Mouse (Mus musculus): Measurements from ENCODE around the gene Arvcf.

DNA sequence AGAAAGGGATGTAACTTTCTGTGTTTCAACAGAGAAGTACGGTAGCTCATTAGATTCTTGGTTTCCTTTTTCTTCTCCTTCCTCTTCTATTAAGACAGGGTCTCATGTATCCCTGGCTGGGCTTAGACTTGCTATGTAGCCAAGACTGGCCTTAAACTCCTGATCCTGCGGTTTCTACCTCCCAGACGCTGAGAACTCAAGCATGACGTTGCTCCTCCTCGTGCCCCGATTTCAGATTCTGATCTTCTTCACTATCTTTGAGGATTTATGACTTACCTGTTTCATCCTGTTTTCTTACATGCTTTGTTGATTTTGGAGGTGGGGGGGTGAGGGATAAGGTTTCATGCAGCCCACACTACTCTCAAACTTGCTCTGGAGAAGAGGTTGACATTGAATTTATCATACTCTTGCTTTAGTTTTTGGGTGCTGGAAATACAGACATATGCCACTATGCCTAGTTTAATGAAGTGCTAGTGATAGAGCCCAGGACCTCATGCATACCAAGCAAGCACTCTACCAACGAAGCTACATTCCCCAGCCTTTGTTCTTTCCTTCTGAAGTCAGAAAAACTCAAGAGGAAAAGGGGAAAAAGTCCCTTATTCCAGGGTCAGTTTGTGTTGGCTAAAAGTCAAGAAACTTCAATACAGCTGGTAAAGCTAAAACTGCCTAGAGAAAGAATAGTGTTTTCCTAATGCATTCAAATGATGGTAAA is 75.4 kb downstream of the Arvcf start:
- no peak for TF ChIP-seq CTCF (IDR thresholded peaks at IDR 0.05; ENCODE audit: low read depth)
- TF ChIP-seq EP300 (IDR thresholded peaks at IDR 0.05; ENCODE audit: low read depth): no peak
